Mouse (Mus musculus): ENCODE data around the gene Synj1.

DNA sequence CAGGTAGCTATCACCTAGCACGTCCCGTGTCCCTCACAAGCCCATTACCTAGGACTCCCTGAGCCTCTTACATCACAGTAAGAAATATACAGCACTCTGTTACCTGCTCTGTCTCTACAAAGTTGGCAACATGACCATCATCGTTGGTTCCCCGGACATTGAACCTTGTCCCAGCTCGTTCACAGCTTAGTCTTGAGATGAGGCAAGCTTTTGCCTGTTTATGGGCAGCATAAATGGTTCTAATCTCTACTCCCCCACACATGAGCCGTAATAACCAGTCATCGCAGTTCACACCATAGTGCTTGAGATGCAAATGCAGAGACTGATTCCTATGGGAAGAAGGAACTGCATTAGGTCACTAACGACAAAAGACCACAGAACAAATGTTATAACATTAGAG, 23.1 kb downstream of the Synj1 start:
- TF ChIP-seq MYOG (IDR thresholded peaks at IDR 0.05; ENCODE audit: control insufficient read depth, extremely low read depth, insufficient read length) (no peak), CTCF (IDR thresholded peaks at IDR 0.05; ENCODE audit: control insufficient read depth, insufficient read depth, insufficient read length) (no peak), MAX (IDR thresholded peaks at IDR 0.05) (no peak), USF1 (IDR thresholded peaks at IDR 0.05; ENCODE audit: low read depth) (no peak), CEBPB (IDR thresholded peaks at IDR 0.05; ENCODE audit: low read depth) (no peak), FOSL1 (IDR thresholded peaks at IDR 0.05; ENCODE audit: insufficient read depth, low read length, poor library complexity, severe bottlenecking) (no peak)
